In genomic region chr19:24352298-24352959, GRCm38 (mm10) we compare ENCODE assay signal across 22 mouse cellular contexts.
DNase-seq lines count a peak whose midpoint lies in the region; ATAC-seq and TF ChIP-seq lines count a peak whose summit lies in the region.
"Had no signal": no experiment of that assay in that cellular context is flagged by ENCODE, and none has a peak within 500 bp of the region (broad histone marks: within the 10 kb centered on the region; RNA-seq: fewer than 3 reads in every experiment).

No protein-coding gene starts in this region.

- in situ Hi-C loops in ES-E14 (cut with MboI; ENCODE audit: low sequenced_read_pairs in 2 of 2, unreplicated experiment in 2 of 2), result no loop called here

- H3K27ac ChIP-seq in hindbrain, postnatal 0 days, result no peak overlapping the region
- no peak overlapping the region for H3K27ac ChIP-seq in hindbrain, embryonic 16.5 days (ENCODE audit: low read depth, low read length)
- H3K27ac ChIP-seq in layer of hippocampus, adult 2 months, result no peak overlapping the region
- H3K27ac ChIP-seq in ES-E14 (ENCODE audit: insufficient read depth, low read depth, low read length, poor library complexity, severe bottlenecking), result no peak overlapping the region
- H3K27ac ChIP-seq in stomach, postnatal 0 days (replicated peaks), result no peak overlapping the region
- H3K27ac ChIP-seq: embryonic facial prominence, embryonic 12.5 days; hindbrain, embryonic 12.5 days; limb, embryonic 13.5 days; liver, embryonic 15.5 days; midbrain, embryonic 12.5 days; neural tube, embryonic 13.5 days had no signal

- H3K9me3 ChIP-seq in hindbrain, postnatal 0 days (ENCODE audit: low read length), result no peaks in the 10 kb centered on the region
- H3K9me3 ChIP-seq in hindbrain, embryonic 16.5 days (ENCODE audit: control insufficient read depth, low read length), result no peaks in the 10 kb centered on the region
- no peaks in the 10 kb centered on the region for H3K9me3 ChIP-seq in ES-E14 (ENCODE audit: control insufficient read depth, insufficient read depth, low read depth, low read length)
- H3K9me3 ChIP-seq in stomach, postnatal 0 days (ENCODE audit: control insufficient read depth, low read length), result no peaks in the 10 kb centered on the region
- H3K9me3 ChIP-seq: embryonic facial prominence, embryonic 12.5 days; hindbrain, embryonic 12.5 days; neural tube, embryonic 13.5 days had no signal

- no peak for ATAC-seq in hindbrain, postnatal 0 days
- ATAC-seq in hindbrain, embryonic 16.5 days, result no peak
- ATAC-seq in stomach, postnatal 0 days (ENCODE audit: low FRiP score, low TSS enrichment), result no peak
- ATAC-seq: forebrain, embryonic 14.5 days; lung, postnatal 0 days had no signal

- H3K4me3 ChIP-seq in hindbrain, postnatal 0 days (ENCODE audit: low read length), result no peak overlapping the region
- no peak overlapping the region for H3K4me3 ChIP-seq in hindbrain, embryonic 16.5 days (ENCODE audit: low read length)
- no peak overlapping the region for H3K4me3 ChIP-seq in layer of hippocampus, adult 2 months
- H3K4me3 ChIP-seq in ES-E14 (ENCODE audit: insufficient read depth in 1 of 2, low read depth in 1 of 2, low read length in 2 of 2, poor library complexity in 1 of 2, severe bottlenecking in 1 of 2), result no peak overlapping the region
- H3K4me3 ChIP-seq in stomach, postnatal 0 days (ENCODE audit: low read depth, low read length), result no peak overlapping the region
- H3K4me3 ChIP-seq: embryonic facial prominence, embryonic 12.5 days; erythroblast, embryonic 14.5 days; hindbrain, embryonic 12.5 days; limb, embryonic 13.5 days; liver, embryonic 15.5 days; midbrain, embryonic 12.5 days; neural tube, embryonic 13.5 days had no signal

- no peaks in the 10 kb centered on the region for H3K27me3 ChIP-seq in hindbrain, postnatal 0 days (ENCODE audit: insufficient read depth, low read length)
- no peaks in the 10 kb centered on the region for H3K27me3 ChIP-seq in hindbrain, embryonic 16.5 days (replicated peaks; ENCODE audit: control insufficient read depth, insufficient read depth, low read length)
- no peaks in the 10 kb centered on the region for H3K27me3 ChIP-seq in stomach, postnatal 0 days (ENCODE audit: control insufficient read depth, insufficient read depth, low read length)
- H3K27me3 ChIP-seq: embryonic facial prominence, embryonic 12.5 days; hindbrain, embryonic 12.5 days; limb, embryonic 13.5 days; liver, embryonic 15.5 days; midbrain, embryonic 12.5 days; neural tube, embryonic 13.5 days had no signal

- no peak for DNase-seq in hindbrain, postnatal 0 days (ENCODE audit: low spot score)
- no peak for DNase-seq in layer of hippocampus, adult 2 months (ENCODE audit: low spot score in 2 of 2)
- DNase-seq in layer of hippocampus, postnatal 36 days, result no peak
- peak; percentile 20 for DNase-seq in ES-E14 (ENCODE audit: low read depth, low spot score)
- DNase-seq in stomach, postnatal 0 days (ENCODE audit: low spot score), result no peak
- DNase-seq in right cerebral cortex, postnatal 25 days, result no peak
- DNase-seq: adrenal gland, adult 2 months; cerebellum, adult 9-10 months; gastrocnemius, postnatal 36 days; heart, postnatal 14 days; thymus, adult 18-20 months had no signal

- H3K4me1 ChIP-seq in hindbrain, postnatal 0 days (ENCODE audit: insufficient read depth, low read length), result no peaks in the 10 kb centered on the region
- H3K4me1 ChIP-seq in hindbrain, embryonic 16.5 days (ENCODE audit: control insufficient read depth, insufficient read depth, low read depth, low read length), result no peaks in the 10 kb centered on the region
- no peaks in the 10 kb centered on the region for H3K4me1 ChIP-seq in ES-E14 (ENCODE audit: control insufficient read depth in 2 of 2, insufficient read depth in 2 of 2, low read length in 2 of 2, poor library complexity in 1 of 2)
- H3K4me1 ChIP-seq in stomach, postnatal 0 days (replicated peaks; ENCODE audit: control insufficient read depth, insufficient read depth), result no peaks in the 10 kb centered on the region
- H3K4me1 ChIP-seq: hindbrain, embryonic 12.5 days; liver, embryonic 15.5 days; midbrain, embryonic 12.5 days; neural tube, embryonic 13.5 days had no signal

- no peak overlapping the region for H3K9ac ChIP-seq in hindbrain, postnatal 0 days (replicated peaks; ENCODE audit: low read length)
- no peak overlapping the region for H3K9ac ChIP-seq in hindbrain, embryonic 16.5 days (ENCODE audit: low read depth, low read length)
- H3K9ac ChIP-seq in ES-E14 (ENCODE audit: insufficient read depth, low read depth, low read length, poor library complexity, severe bottlenecking), result no peak overlapping the region
- no peak overlapping the region for H3K9ac ChIP-seq in stomach, postnatal 0 days (ENCODE audit: low read length)
- H3K9ac ChIP-seq: embryonic facial prominence, embryonic 12.5 days; hindbrain, embryonic 12.5 days; limb, embryonic 13.5 days; liver, embryonic 15.5 days; midbrain, embryonic 12.5 days; neural tube, embryonic 13.5 days had no signal

- H3K36me3 ChIP-seq in hindbrain, postnatal 0 days (ENCODE audit: insufficient read depth, low read length), result no peaks in the 10 kb centered on the region
- H3K36me3 ChIP-seq in hindbrain, embryonic 16.5 days (ENCODE audit: control insufficient read depth, insufficient read depth, low read length), result no peaks in the 10 kb centered on the region
- H3K36me3 ChIP-seq in ES-E14 (ENCODE audit: control insufficient read depth, insufficient read depth, low read length, poor library complexity, severe bottlenecking), result no peaks in the 10 kb centered on the region
- H3K36me3 ChIP-seq in stomach, postnatal 0 days (ENCODE audit: control insufficient read depth, insufficient read depth, low read length), result no peaks in the 10 kb centered on the region
- H3K36me3 ChIP-seq: embryonic facial prominence, embryonic 12.5 days; hindbrain, embryonic 12.5 days; limb, embryonic 13.5 days; midbrain, embryonic 12.5 days; neural tube, embryonic 13.5 days had no signal

- no peak for TF ChIP-seq EP300 in stomach, postnatal 0 days (optimal IDR thresholded peaks at IDR 0.05)

- H3K4me2 ChIP-seq in hindbrain, postnatal 0 days (ENCODE audit: low read depth, low read length), result no peak overlapping the region
- H3K4me2 ChIP-seq in hindbrain, embryonic 16.5 days (ENCODE audit: low read length), result no peak overlapping the region
- H3K4me2 ChIP-seq in stomach, postnatal 0 days (replicated peaks; ENCODE audit: low read depth), result no peak overlapping the region
- H3K4me2 ChIP-seq: embryonic facial prominence, embryonic 12.5 days; heart, embryonic 11.5 days; hindbrain, embryonic 12.5 days; limb, embryonic 13.5 days; liver, embryonic 15.5 days; midbrain, embryonic 12.5 days; neural tube, embryonic 13.5 days had no signal

- TF ChIP-seq CTCF in hindbrain, postnatal 0 days (IDR thresholded peaks at IDR 0.05; ENCODE audit: low read depth), result peak; percentile 19; the same call in 1 of the 2 replicates
- TF ChIP-seq CTCF in layer of hippocampus, adult 2 months (conservative IDR thresholded peaks at IDR 0.05), result peak; percentile 57
- TF ChIP-seq CTCF in stomach, postnatal 0 days (IDR thresholded peaks at IDR 0.05; ENCODE audit: low read depth), result peak; percentile 27; the same call in 1 of the 2 replicates

- WGBS in hindbrain, postnatal 0 days, result 62% methylated on average over 5 of the region's 5 CpGs
- 63% methylated on average over 5 of the region's 5 CpGs for WGBS in hindbrain, embryonic 16.5 days
- 81% methylated on average over 5 of the region's 5 CpGs for WGBS in stomach, postnatal 0 days

TF ChIP-seq in ES-E14, 5 proteins besides CTCF, POLR2A, EP300 and RAD21:
- TF ChIP-seq ZC3H11A (IDR thresholded peaks at IDR 0.05; ENCODE audit: borderline replicate concordance, low read depth, low read length), result no peak
- no peak for TF ChIP-seq ZNF384 (IDR thresholded peaks at IDR 0.05; ENCODE audit: low read depth, low read length)
- TF ChIP-seq CHD2 (IDR thresholded peaks at IDR 0.05; ENCODE audit: low read depth, low read length), result no peak
- no peak for TF ChIP-seq MAFK (IDR thresholded peaks at IDR 0.05; ENCODE audit: insufficient read depth, low read depth, low read length)
- no peak for TF ChIP-seq HCFC1 (IDR thresholded peaks at IDR 0.05; ENCODE audit: borderline replicate concordance, insufficient read depth, low read length)
